Mouse (Mus musculus) limb, embryonic 11.5 days (tissue): ENCODE data around the gene Nell1. TPM values are rescaled to one million over a fixed set of nuclear protein-coding genes. Genes with fewer than 3 reads are reported as not detected.

ENCODE experiments used
- ATAC-seq: fragments of 200-750 bp; cut with Nextera tagmentation; 2 replicates; pipeline ENCODE4 v1.8.0; 2017; ENCODE audit warnings: low read depth; ENCODE audit not compliant: insufficient number of reproducible peaks, low FRiP score, low TSS enrichment
- DNase-seq: peaks from one replicate; pipeline ENCODE4 v3.0.0-alpha.2; 2015; ENCODE audit warnings: low spot score
- H3K27ac ChIP-seq: fragments of 300-500 bp; sonication (generic); replicated peaks from 2 replicates; pipeline ENCODE4 v1.5.1; 2014; ENCODE audit warnings: low read depth, mild to moderate bottlenecking, low read length
- H3K27me3 ChIP-seq: fragments of 300-500 bp; sonication (generic); 2 replicates; pipeline ENCODE4 v1.6.1; 2014; ENCODE audit warnings: mild to moderate bottlenecking, low read length, mixed read lengths; ENCODE audit not compliant: control insufficient read depth, insufficient read depth
- H3K36me3 ChIP-seq: fragments of 300-500 bp; sonication (generic); 2 replicates; pipeline ENCODE4 v1.6.1; 2014; ENCODE audit warnings: mild to moderate bottlenecking, low read length, moderate library complexity, mixed read lengths; ENCODE audit not compliant: control insufficient read depth, insufficient read depth
- H3K4me1 ChIP-seq: fragments of 300-500 bp; sonication (generic); 2 replicates; pipeline ENCODE4 v1.6.1; 2014; ENCODE audit warnings: low read length, mixed read lengths; ENCODE audit not compliant: control insufficient read depth, insufficient read depth
- H3K4me2 ChIP-seq: fragments of 300-500 bp; sonication (generic); 2 replicates; pipeline ENCODE4 v1.6.1; 2014; ENCODE audit warnings: low read depth, mild to moderate bottlenecking, moderate library complexity; ENCODE audit not compliant: severe bottlenecking
- H3K4me3 ChIP-seq: fragments of 300-500 bp; sonication (generic); 2 replicates; pipeline ENCODE4 v1.5.1; 2014; ENCODE audit warnings: low read depth, low read length
- H3K9ac ChIP-seq: fragments of 300-500 bp; sonication (generic); 2 replicates; pipeline ENCODE4 v1.6.1; 2014; ENCODE audit warnings: mild to moderate bottlenecking, low read length
- H3K9me3 ChIP-seq: fragments of 300-500 bp; sonication (generic); 2 replicates; pipeline ENCODE4 v1.6.1; 2016; ENCODE audit warnings: low read length; ENCODE audit not compliant: control insufficient read depth
- WGBS: fragments of 180-500 bp; shearing (Covaris S2); extraction: QIAGEN DNeasy Blood & Tissue Kit; methylation state at CpG from one replicate; pipeline ENCODE4 v1.1.7; 2014; 5-methylcytosine and 5-hydroxymethylcytosine counted together
- polyA plus RNA-seq: library from polyadenylated mRNA; unstranded; fragments of >200 nt; fragmentation: Nextera tagmentation; extraction: Ambion mirVana; gene quantifications from 2 replicates; pipeline ENCODE4 v1.2.1, GENCODE M21; 2014

The Nell1 gene
- polyA plus RNA-seq, 1 experiment from 2014 or later: 0.65 TPM

DNA sequence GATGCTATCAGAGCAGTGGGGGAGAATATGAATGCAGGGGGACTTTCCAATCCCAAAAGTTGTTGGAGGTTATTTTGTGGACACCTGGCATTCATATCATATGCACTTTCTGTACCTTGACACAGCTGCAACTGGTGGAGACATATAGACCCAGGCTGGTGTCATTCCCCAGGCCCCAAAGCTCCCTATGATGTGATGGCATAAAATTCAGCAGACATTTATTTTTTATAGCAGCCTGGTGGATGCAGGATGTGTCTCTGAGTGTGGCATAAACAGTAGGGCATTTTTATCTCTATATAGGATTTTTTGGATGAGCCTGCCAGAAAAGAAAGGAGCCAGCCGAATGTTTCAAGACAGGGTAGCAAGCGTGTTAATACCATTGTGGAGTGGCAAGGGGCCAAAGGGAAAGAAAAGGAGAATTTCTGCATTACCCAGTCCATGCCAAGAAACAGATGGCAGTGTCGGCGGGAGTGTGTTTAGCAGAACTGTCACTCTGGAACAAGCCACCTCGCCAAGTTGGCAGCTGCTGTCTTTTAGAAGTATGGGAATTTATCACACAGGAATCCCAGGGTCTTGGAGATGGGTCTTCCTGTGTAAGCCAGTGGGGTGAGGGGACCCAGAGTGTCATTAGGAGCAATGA lies 267.1 kb downstream of the Nell1 start:
- H3K4me3 ChIP-seq: no peak overlapping the region
- H3K4me2 ChIP-seq: no peak overlapping the region
- DNase-seq: no peak
- no peak for ATAC-seq
- WGBS: 76% methylated on average over 5 of the region's 5 CpGs
- no peaks in the 10 kb centered on the region for H3K4me1 ChIP-seq
- no peak overlapping the region for H3K27ac ChIP-seq
- no peaks in the 10 kb centered on the region for H3K27me3 ChIP-seq
- H3K9ac ChIP-seq: no peak overlapping the region
- no peaks in the 10 kb centered on the region for H3K36me3 ChIP-seq
- no peaks in the 10 kb centered on the region for H3K9me3 ChIP-seq

DNA sequence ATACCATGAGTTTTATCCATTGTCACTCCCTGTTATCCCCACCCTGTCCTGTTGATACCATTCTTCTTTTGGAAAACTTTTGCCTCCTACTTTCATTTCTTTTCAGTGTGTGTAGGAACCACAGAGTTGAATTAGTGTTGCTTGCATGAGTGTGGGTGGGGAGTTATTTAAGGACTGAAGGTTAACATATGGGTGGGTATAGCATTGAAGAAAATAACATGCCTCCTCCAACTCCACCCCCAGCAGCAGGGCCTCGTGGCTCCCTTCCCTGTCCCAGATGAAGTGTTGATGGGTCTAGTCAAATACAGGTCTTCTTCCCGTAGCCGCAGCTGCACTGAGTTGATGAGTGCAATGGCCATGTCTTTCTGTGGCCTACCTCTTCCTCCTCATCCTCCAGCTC lies 278.5 kb downstream of the Nell1 start:
- WGBS: 74% methylated on average over 3 of the region's 3 CpGs
- H3K9ac ChIP-seq: no peak overlapping the region
- no peak for DNase-seq
- H3K36me3 ChIP-seq: no peaks in the 10 kb centered on the region
- H3K9me3 ChIP-seq: no peaks in the 10 kb centered on the region
- H3K4me2 ChIP-seq: no peak overlapping the region
- ATAC-seq: no peak
- no peaks in the 10 kb centered on the region for H3K27me3 ChIP-seq
- H3K4me1 ChIP-seq: no peaks in the 10 kb centered on the region
- H3K27ac ChIP-seq: no peak overlapping the region
- no peak overlapping the region for H3K4me3 ChIP-seq

DNA sequence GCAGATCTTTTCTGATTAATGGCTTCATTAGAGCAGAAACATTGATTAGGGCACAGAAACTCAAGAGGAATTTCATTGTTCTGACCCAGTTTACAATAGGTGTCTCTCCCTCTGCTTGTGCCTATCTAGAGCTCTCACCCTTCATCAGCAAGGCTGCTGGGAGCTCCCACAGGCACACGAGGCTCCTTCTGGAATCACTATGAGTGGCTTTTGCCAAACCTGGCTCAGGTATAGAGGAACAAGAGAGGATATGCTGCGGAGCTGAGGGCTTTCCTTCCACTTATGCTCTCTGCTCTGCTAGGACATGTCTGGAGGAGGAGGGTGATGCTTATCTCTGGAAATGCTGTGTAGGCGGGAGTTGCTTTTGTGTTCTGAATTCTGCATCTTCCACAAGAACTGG lies 285.4 kb downstream of the Nell1 start:
- Histone ChIP-seq H3K4me2 (no peak overlapping the region), H3K27ac (no peak overlapping the region), H3K4me1 (no peaks in the 10 kb centered on the region), H3K4me3 (no peak overlapping the region), H3K36me3 (no peaks in the 10 kb centered on the region), H3K27me3 (no peaks in the 10 kb centered on the region), H3K9me3 (no peaks in the 10 kb centered on the region), H3K9ac (no peak overlapping the region)
- 79% methylated on average over 3 of the region's 3 CpGs for whole genome bisulfite sequencing
- no peak for ATAC-seq
- DNase-seq: no peak

DNA sequence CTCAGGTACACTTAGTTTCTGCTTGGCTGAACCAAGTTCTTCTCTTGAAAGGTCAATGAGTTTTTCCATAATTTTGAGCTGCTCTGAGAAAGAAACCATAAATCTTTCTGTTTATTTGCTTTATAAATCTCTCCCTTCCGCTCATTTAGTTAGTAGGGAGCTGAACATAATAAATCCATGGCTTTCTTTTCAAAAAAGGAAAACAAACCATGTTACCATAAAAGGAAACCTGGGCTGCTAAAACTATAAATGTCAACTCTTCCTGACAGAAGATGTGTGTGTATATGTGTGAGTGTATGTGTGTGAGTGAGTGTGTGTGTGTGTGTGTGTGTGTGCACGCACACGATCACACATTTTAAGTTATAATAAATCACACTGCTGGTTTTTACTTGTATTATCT lies 320.8 kb downstream of the Nell1 start:
- Histone ChIP-seq H3K27ac (no peak overlapping the region), H3K4me3 (no peak overlapping the region), H3K4me2 (no peak overlapping the region), H3K36me3 (no peaks in the 10 kb centered on the region), H3K9ac (no peak overlapping the region), H3K4me1 (no peaks in the 10 kb centered on the region), H3K27me3 (no peaks in the 10 kb centered on the region), H3K9me3 (no peaks in the 10 kb centered on the region)
- no peak for ATAC-seq
- 68% methylated on average over 3 of the region's 3 CpGs for WGBS
- DNase-seq: no peak

DNA sequence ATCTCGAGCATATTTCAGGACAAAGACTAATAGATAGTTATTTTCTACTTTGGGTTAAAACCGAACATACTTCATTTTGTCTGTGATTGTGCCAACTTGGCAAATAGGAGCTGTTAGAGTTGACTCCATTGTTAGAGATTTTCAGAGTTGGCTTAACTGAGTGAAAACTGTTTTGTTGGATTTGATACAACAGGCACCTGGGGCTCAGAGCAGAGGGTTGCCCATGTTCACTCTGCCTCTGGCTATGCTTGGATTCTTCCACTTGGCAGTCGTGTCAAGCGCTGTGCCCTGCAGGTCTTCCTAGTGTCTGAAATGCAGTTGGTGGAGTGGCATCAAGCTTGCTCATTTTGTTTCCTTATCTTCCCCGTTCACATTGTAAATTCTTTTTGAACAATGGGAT lies 363.6 kb downstream of the Nell1 start:
- 88% methylated on average over 5 of the region's 5 CpGs for WGBS
- no peak for DNase-seq

DNA sequence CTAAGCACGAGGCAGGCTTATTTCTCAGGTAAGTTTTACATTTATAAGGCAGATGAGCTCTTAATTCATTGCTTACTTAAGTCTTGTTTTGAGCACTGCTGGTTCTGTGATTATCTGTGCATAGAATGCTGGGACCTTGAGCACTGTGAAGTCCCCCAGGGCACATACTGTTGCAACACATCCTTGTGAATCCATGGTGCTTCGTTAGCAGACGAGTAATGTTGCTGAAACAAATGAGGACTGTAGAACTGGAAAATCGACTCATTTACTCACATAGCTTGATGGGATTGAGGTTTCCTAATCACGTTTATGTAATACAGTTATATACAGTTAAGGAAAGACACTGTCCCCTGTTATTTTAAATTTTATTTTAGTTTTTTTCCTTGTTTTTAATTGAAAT lies 364.1 kb downstream of the Nell1 start:
- 77% methylated on average over 5 of the region's 5 CpGs for WGBS
- H3K27me3 ChIP-seq: no peaks in the 10 kb centered on the region
- ATAC-seq: no peak
- H3K36me3 ChIP-seq: no peaks in the 10 kb centered on the region
- no peak overlapping the region for H3K9ac ChIP-seq
- H3K4me1 ChIP-seq: no peaks in the 10 kb centered on the region
- no peak overlapping the region for H3K4me3 ChIP-seq
- DNase-seq: no peak
- H3K4me2 ChIP-seq: no peak overlapping the region
- no peak overlapping the region for H3K27ac ChIP-seq
- H3K9me3 ChIP-seq: no peaks in the 10 kb centered on the region

More for the DNA sequence above, 363.6 kb downstream of the Nell1 start:
- H3K36me3 ChIP-seq: no peaks in the 10 kb centered on the region
- H3K27ac ChIP-seq: no peak overlapping the region
- H3K9ac ChIP-seq: no peak overlapping the region
- ATAC-seq: no peak
- H3K9me3 ChIP-seq: no peaks in the 10 kb centered on the region
- H3K4me1 ChIP-seq: no peaks in the 10 kb centered on the region
- no peak overlapping the region for H3K4me3 ChIP-seq
- no peaks in the 10 kb centered on the region for H3K27me3 ChIP-seq
- H3K4me2 ChIP-seq: no peak overlapping the region

DNA sequence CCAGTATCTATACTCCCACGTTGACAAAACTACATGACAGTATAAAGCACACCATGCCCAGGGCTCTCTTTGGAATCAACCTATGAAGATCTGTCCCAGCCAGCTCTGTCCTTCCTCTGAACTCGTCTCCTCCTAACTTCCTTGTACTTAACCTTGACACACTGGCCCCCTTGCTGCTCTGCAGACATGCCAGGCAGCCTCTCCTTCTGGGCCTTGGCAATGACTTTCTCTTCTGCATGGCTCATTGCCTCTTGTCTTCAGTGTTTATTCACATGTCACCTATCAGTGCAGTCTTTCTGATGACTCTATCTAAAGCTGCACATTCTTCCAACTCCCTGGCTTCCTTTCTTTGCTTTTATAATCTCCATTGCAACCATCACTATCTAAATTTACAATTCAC lies 376.9 kb downstream of the Nell1 start:
- H3K27me3 ChIP-seq: no peaks in the 10 kb centered on the region
- no peak overlapping the region for H3K27ac ChIP-seq
- H3K4me1 ChIP-seq: no peaks in the 10 kb centered on the region

DNA sequence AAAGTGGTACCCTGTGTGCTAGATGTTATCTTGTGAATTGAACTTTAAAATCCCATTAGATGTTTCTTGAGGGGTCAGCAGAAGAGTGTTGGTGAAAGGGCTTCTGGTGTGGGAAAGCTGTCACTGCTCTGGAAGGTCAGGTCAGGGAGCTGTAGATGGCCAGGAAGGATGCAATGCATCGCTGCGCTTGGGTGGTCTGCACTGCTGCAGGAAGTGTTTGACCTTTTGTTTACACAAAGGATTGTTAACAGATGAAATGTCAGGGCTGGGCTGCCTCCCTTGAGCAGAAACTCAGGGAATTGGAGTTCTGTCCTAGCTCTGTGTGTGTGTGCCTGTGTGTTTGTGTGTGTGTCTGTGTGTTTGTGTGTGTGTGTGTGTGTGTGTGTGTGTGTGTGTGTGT lies 382.5 kb downstream of the Nell1 start:
- no peak for DNase-seq
- ATAC-seq: no peak

More for the DNA sequence above, 376.9 kb downstream of the Nell1 start:
- no peak overlapping the region for H3K4me3 ChIP-seq
- H3K4me2 ChIP-seq: no peak overlapping the region
- no peak for DNase-seq
- H3K36me3 ChIP-seq: no peaks in the 10 kb centered on the region
- ATAC-seq: no peak
- no peak overlapping the region for H3K9ac ChIP-seq
- WGBS: 70% methylated on average over 2 of the region's 2 CpGs
- H3K9me3 ChIP-seq: no peaks in the 10 kb centered on the region

DNA sequence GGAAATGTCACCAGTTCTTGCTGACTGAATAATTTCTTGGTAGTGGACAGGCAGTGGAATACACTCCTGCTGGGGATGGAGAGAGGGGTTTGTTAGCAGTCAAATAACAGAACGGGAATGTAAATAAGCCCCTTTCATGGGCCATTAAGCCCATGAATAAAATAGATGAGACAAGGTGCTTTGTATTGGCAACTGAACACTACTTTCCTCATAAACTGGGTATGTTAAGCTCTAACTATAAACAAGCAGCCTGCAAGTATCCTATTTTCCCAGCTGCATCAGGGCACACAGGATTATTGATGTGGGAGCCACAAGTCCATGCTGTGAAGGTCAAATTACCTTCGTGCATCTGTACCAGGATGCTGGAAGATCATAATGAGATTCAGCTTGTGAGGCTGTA lies 387.4 kb downstream of the Nell1 start:
- no peaks in the 10 kb centered on the region for H3K27me3 ChIP-seq
- H3K27ac ChIP-seq: no peak overlapping the region
- no peaks in the 10 kb centered on the region for H3K9me3 ChIP-seq
- H3K4me2 ChIP-seq: no peak overlapping the region
- no peak overlapping the region for H3K9ac ChIP-seq
- no peaks in the 10 kb centered on the region for H3K36me3 ChIP-seq
- DNase-seq: no peak
- no peak for ATAC-seq
- H3K4me3 ChIP-seq: no peak overlapping the region
- H3K4me1 ChIP-seq: no peaks in the 10 kb centered on the region
- 14% methylated on average over 2 of the region's 2 CpGs for WGBS

More for the DNA sequence above, 382.5 kb downstream of the Nell1 start:
- Histone ChIP-seq H3K36me3 (no peaks in the 10 kb centered on the region), H3K9ac (no peak overlapping the region), H3K4me1 (no peaks in the 10 kb centered on the region), H3K4me3 (no peak overlapping the region), H3K4me2 (no peak overlapping the region), H3K27me3 (no peaks in the 10 kb centered on the region), H3K27ac (no peak overlapping the region), H3K9me3 (no peaks in the 10 kb centered on the region)
- 13% methylated on average over 2 of the region's 2 CpGs for WGBS
